Mouse (Mus musculus) right cerebral cortex, adult 18-20 months (tissue): ENCODE data around the gene Stpg1.
A peak's percentile ranks its signal among the peaks of the same experiment; 100 is the strongest.

Source experiments
- DNase-seq: peaks from one replicate; pipeline ENCODE4 v3.0.0; 2022; ENCODE audit warnings: mixed read lengths

Gene Stpg1

DNA sequence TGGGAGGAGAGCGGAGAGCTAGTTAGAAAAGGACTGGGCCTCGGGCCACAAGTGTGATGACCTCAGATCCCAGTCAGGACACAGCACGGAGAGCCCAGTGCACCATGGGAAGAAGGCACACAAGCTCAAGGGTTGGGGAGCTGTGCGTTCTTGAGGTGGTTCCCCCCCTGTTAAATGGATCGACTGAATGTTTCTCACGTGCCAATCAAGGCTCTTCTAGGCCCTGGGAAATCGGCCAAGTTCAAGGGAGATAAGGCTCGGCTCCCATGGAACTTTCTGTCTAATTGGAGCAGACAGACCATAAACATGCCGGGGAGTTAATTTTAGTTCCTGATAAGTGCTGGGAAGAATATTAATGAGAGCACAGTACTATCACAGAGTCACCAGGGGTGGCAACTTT, 70.8 kb downstream of the Stpg1 start:
- no peak for DNase-seq

DNA sequence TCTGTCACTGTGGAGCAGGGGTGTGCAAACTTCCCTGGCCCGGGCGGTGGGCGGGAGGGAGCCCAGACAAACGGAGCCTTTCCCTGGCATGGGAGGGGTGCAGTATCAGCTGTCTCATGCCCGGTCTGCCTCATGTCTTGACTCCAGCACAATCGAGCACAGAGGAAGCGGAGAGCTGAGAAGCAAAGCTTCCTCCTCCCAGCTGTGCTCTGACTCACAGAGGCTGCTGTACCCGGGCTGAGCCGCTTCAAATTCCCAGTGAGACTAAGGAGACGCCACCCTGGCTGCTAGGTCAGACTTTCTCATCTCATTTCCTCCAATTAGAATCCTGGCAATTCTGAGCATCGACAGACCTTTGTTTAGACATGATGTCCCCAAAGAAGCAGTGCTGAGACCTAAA, 72.5 kb downstream of the Stpg1 start:
- DNase-seq: peak; percentile 29

DNA sequence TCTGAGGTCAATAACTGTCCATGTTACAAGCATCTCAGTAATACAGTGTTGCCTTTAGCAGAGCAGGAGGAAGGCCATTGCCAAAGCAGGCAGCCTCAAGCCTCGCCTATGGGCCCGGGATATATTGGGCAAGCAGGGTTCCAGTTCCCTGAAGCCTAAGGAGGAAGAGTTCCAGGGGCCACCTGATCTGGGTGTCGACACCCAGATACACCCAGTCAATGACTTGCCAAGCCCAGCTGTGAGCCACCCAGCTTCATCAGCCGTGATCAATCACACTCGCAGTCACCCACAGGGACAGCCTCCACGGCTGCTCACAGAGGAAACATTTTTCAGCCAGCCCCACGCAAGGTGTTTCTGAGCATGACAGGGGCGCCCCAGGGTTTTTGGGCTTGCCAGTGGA, 72.9 kb downstream of the Stpg1 start:
- no peak for DNase-seq

DNA sequence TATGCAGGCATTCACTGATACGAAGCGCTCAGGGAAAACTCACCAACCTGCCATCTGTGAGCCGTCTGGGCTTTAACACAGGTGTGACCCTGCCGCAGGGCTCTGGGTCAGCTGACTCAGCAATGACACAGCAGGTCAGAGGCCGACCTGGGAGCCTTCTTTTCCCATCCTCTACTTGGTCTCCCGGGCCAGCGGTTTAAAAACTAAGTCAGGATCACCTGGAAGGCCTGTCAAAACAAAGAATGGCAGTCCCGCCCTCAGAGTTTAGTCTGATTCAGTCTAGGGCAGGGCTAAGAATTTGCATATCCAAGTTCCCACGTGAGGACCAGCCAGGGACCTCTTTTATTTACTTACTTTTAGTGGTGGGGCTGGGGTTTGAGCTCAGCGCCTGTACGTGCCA, 74.6 kb downstream of the Stpg1 start:
- DNase-seq: no peak

DNA sequence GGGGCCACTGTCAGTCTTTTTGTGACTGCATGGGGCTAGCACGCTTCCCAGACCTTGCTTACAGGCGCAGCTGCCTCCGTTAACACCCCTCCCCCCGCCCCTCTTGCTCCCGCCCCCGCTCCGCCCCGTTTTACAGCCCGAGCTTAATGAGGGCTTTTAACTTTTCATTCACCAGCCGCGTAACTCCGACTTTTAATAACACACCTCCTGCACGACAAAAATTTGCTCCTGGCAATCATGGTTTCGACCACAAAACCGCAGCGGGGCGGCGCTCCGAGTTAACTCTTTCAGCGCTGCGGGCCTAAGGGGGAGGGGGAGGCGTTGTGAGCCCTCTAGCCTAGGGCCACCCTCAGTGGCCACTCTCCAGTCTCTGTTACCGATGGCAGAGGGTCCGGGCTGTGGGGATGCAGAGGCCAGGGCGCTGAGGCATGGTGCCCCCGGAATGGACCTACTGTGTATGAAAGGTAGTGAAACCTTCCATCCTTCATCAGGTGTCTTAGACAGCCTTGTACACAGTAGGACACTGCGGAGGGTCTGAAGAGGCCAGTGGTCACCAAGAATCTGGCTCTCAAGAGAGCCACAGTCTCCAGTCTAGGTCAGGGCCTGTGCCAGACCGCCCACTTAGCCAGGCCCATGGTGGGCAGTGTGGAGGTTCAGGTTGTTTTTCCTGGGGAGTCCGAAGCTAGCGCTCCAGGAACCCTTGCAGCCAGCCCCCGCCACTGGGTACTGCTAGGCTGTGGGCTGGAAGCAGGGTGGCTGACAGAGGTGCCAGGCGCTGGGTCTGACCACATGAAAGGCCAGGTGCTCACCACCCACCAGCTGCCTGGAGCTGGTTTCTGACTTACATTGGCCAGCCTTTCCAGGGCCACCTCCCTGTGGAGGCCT, 75.8 kb downstream of the Stpg1 start:
- DNase-seq: peak; percentile 13

DNA sequence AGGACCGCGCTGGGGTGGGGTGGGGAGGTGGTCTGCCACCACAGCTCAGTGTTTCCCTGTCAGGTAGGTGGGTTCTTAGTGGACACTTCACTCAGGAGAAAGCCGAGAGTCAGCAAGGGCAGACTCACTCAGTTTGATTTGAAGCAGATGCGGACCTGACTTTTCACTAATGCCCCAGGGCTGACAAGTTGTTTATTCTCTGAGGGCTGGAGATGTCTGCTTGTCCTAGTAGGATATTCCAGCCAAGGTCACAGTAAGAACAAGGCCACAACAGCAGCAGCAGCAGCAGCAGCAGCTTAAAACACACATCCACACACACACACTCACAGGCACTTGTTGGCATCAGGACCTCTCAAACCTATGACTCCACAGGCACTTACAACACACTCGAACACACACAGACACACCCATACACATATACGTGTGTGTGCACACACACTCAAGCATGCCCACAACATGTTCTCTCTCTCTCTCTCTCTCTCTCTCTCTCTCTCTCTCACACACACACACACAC, 76.5 kb downstream of the Stpg1 start:
- DNase-seq: no peak

DNA sequence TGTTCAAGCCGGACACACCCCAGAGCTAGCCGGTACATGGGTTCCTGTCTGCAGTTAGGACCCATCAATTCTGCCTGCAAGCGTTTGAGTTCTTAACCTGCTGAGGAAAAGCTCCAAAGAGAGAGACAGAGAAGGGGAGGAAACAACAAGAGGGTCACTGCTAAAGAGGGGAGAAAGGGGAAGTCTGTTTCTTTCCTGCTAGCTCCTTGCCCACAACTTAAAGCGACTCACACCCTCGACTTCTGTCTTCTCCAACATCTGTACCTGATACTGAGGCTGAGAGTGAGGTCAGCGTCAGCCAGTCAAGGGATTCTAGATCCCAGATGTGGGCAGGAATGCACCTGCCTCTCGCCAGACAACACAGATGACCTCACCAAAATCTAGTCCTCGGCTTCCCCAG, 77.7 kb downstream of the Stpg1 start:
- no peak for DNase-seq

DNA sequence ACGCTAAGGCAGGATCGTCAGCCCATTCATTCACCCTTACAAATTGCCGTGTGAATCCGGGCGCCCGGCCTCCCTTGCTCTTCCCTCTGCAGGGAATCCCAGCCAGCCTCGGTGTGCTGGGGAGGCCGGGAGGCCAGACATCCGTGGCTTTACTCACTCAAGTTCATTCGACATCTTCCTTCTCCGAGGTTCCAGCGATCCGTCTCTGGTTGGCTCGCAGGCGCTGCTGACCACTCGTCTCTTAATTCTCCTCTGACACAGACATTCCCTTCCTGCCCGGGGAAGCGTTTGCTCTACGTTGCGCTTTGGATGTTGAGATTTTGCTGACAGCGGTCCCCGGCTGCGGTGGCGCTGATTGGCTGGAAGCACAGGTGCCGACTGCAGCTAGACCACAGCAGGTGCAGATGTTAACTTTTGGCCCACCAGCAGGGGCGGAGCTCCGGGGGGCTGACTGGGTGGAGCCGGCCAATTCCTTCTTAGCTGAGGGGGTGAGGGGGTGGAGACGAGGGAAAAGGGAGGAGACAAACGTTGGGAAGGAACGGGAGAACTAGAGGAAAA, 78.7 kb downstream of the Stpg1 start, which contains the start of gene Grhl3:
Gene Grhl3, minus strand, starts transcription at position 380 of the 558 bp plus-strand sequence.
- DNase-seq: peak; percentile 51

DNA sequence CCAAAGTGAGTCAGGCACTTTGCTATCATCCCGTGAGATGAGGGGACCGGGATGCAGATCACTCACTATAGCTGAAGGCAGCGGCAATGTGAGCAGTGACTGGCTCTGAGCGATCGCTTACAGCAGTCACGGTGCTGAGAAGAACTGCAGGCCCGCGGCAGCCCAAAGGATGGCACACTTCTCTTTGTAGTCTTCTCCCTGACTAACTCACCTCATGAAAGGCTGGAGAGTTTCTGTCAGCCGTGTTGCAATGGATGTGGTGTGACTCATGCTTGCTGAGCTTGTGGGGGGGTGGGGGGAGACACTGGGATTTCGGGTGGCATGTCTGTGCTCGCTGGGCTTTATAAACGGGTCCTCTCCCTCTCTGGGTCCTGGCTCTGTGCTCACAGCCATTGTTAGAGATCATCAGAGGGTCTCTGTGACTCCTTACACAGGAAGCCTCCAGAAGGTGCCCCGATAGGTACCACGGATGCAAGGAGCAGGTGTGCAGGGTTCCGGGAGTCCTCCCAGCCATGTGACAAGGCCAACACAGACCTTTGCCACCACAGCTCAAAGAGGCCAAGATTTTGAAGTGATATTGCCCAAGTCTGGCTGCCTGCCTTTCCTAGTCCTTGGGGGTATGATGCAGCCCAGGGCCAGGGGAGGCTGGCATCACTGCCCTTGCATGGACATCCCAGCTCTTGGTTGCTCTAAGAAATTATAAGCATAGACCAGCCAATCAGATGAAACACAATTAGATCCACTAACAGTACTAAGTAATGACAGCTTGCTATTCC, 81.0 kb downstream of the Stpg1 start:
- peak; percentile 8 for DNase-seq

DNA sequence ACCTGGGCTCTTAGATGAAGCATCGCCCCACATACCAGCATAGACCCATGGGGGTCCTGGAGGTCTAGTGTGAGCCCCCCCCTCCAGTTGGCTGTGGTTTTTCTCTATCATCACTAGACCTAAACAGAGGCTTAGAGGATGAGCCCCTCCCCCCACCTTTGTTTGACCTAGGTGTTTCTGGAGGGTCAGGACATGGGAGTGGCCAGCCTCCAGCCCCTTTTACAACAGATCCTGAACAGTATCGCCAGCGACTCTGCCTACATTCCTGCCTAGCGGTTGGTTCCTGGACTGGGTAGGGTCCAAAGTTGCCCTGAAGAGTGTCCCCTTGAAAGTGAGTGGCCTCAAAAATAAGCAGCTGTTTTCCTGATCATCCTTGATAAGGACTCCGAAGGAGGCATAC, 83.9 kb downstream of the Stpg1 start:
- DNase-seq: no peak

DNA sequence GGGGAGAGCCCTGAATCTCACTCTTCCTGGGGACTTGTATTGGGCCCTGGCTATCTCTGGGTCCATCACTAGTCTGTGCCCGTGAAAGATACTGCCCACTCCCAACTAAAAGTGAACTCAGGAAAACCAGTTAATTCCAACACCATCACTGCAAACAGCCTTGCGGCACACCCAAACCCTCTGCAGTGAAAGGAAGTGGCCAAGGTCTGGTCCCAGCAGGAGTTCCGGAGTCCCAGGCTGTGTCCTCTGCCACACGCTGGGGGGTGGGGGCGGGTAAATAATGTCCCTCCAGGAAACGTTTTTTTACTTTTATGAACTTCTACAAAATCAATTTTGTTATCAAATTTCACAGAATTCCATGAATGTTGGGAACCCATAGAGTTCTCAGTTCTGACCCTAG, 85.1 kb downstream of the Stpg1 start:
- DNase-seq: no peak

DNA sequence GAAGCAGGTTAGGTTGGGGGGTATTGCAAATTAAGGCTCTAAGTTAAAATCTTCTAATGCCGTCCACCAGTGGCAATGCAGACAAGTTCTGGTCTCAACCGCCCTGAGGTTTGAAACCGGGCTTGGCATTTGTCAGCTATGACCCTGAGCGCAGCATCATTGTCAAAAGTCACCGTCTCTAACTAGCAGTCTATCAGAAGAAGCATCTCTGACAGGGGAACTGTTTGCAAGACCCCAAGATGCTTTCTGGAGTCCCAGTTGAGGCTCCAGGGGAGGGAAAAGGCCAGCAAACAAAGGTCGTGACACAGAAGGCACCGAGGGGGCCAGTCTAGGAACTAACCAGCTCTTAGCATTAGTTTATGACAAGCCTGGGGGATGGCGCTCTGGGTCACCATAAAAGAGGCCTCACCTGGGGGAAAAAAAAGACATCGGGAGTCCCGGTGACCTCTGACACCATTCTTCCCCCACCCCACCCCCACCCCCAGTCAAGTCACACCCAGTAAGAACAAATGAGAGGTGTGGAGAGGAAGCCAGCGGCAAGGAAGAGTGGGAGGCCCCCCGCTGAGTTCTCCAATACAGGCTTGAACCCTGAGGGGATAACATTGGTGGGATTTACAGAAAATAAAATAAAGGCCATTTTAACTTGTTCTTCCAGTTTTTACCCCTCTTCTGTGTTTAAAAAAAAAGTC, 86.8 kb downstream of the Stpg1 start:
- DNase-seq: no peak

DNA sequence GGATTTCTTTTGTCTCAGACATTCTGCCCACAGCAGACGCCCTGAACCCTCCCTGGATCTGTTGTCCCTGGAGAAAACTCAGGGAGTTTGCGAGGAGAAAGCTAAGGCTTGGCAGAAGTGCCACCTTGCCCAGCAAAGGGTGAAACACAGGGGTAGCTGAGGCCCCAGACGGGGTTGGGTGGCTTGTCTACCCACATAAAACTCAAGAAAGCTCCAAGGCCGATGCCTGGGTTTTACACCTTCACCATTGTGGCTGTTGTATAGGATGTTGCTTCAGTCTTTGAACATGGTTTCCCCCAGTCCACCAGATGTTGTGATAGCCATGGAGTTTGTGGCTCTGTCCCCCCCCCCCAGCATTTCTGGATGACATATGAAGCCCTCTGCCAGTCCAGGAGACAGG, 90.2 kb downstream of the Stpg1 start:
- DNase-seq: no peak
